Mouse (Mus musculus): ENCODE results near the gene Mt4. TPM values are rescaled to one million over a fixed set of nuclear protein-coding genes. Genes with fewer than 3 reads are reported as not detected.
"Not testable (repeated sequence)": the region's sequence is repeated elsewhere in the genome, so short reads cannot be mapped to it uniquely, and the experiment has no call there.

Mt4 gene
- polyA plus RNA-seq, 1 experiment, result not detected

DNA sequence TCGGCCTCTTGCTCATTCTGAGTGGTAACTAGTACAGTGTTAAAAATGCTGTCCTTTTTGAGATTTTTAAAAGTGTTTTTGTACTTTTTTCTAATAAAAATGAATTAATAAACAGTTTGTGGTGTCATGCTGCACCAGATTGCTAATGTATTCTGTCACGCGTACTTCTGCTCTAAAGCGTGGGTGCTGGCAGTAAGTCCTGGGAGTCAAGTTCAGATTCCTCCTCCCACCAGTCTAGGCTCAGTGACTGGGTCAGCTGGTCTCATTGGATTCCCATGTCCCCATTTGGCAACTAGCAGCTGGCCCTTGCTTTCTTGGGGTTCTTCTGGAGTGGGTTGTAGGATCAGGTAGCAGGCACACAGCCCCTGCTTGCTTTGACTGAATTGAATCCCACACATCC lies 6.9 kb upstream of the Mt4 start:
- Histone ChIP-seq H3K27ac (ENCODE audit: insufficient read depth, low read depth, low read length) (no peak overlapping the region), H3K4me3 (ENCODE audit: insufficient read depth, low read length) (no peak overlapping the region), H3K4me1 (ENCODE audit: control insufficient read depth, insufficient read depth, low read length) (peaks cover 5% of the 10 kb centered on the region; the same call in 1 of the 2 replicates)
- TF ChIP-seq CTCF (IDR thresholded peaks at IDR 0.05; ENCODE audit: low read depth, low read length) (no peak), POLR2A (IDR thresholded peaks at IDR 0.05; ENCODE audit: borderline replicate concordance, low read depth, low read length) (no peak)

DNA sequence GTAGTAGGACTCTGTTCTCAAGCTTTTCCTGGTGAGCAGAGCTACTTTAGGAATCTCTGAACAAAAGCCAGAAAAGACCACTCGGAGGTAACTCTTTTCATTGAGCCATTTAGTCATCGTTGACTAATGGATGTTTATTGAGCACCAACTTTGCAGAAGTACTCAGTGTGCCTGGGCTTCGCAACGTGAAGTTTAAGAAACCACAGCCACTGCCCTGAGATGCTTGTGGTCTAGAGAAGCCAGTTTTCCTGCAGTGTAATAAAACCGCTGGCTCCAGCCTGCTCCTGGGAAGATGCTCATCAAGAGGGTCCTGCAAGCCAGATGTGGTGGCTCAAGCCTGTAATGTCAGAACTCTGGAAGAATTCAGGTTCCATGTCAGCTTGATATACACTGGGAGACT lies 4.9 kb upstream of the Mt4 start:
- TF ChIP-seq CTCF (IDR thresholded peaks at IDR 0.05; ENCODE audit: low read depth, low read length) (no peak), POLR2A (IDR thresholded peaks at IDR 0.05; ENCODE audit: borderline replicate concordance, low read depth, low read length) (no peak)
- no peak overlapping the region for H3K4me3 ChIP-seq (ENCODE audit: insufficient read depth, low read length)
- H3K27ac ChIP-seq (ENCODE audit: insufficient read depth, low read depth, low read length), result no peak overlapping the region
- peaks cover 5% of the 10 kb centered on the region; the same call in 1 of the 2 replicates for H3K4me1 ChIP-seq (ENCODE audit: control insufficient read depth, insufficient read depth, low read length)

DNA sequence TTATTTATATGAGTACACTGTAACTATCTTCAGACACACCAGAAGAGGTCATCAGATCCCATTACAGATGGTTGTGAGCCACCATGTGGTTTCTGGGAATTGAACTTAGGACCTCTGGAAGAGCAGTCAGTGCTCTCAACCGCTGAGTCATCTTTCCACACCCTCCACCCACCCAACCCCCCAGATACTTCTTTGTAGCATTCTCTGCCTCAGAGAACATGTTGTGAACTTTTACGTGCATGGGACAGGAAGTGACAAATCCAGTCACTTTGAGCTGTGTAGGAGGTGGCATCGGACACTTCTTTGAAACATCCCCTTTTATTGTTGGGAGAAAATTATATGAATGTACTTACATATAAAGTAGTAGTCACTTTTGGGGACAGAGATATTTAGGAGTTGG lies 2.4 kb upstream of the Mt4 start:
- not testable (repeated sequence) for H3K27ac ChIP-seq (ENCODE audit: insufficient read depth, low read depth, low read length); H3K4me1 ChIP-seq (ENCODE audit: control insufficient read depth, insufficient read depth, low read length); H3K4me3 ChIP-seq (ENCODE audit: insufficient read depth, low read length)

DNA sequence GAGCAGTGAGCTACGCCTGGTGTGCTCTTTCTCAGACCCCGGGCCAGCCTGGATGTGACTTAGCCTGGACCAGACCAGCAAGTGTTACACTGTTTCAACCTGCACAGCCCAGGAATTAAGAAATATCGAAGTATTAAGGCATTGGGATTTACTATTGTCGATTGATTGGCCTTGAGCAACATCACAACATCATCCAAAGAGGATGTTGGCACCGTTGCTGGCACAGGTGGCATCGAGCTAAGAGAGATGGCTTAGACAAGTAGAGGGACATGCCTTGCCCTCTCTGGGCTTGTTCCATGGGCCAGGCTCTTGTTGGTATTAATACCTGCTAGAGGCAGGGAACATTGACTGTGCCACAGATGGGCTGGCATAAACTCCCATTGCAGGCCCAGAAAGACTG lies 1.4 kb upstream of the Mt4 start:
- peaks cover 5% of the 10 kb centered on the region; the same call in 1 of the 2 replicates for H3K4me1 ChIP-seq (ENCODE audit: control insufficient read depth, insufficient read depth, low read length)
- no peak overlapping the region for H3K4me3 ChIP-seq (ENCODE audit: insufficient read depth, low read length)
- H3K27ac ChIP-seq (ENCODE audit: insufficient read depth, low read depth, low read length), result no peak overlapping the region
- TF ChIP-seq CTCF (IDR thresholded peaks at IDR 0.05; ENCODE audit: low read depth, low read length) (no peak), POLR2A (IDR thresholded peaks at IDR 0.05; ENCODE audit: borderline replicate concordance, low read depth, low read length) (no peak)

DNA sequence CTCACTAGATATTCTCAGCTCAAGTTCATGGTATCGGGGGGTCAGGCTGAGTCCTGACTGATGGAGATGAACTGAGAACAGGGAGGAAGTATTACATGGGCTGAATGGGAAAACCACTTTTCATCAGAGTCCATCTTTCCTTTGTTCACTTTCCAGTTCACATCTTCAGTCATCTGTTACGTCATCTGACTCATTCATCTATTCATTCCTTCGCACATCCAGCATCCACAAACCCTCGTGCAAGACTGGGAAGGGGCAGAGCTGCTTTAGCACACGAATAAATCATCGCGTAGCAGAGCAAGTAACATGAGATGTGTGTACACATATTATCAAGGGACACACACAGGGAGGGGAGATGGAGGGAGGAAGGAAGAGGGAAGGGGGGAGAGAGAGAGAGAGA lies 805 bp upstream of the Mt4 start:
- TF ChIP-seq CTCF (IDR thresholded peaks at IDR 0.05; ENCODE audit: low read depth, low read length), result no peak
- TF ChIP-seq POLR2A (IDR thresholded peaks at IDR 0.05; ENCODE audit: borderline replicate concordance, low read depth, low read length), result no peak
- H3K4me1 ChIP-seq (ENCODE audit: control insufficient read depth, insufficient read depth, low read length), result peaks cover 5% of the 10 kb centered on the region; the same call in 1 of the 2 replicates
- H3K27ac ChIP-seq (ENCODE audit: insufficient read depth, low read depth, low read length), result no peak overlapping the region
- no peak overlapping the region for H3K4me3 ChIP-seq (ENCODE audit: insufficient read depth, low read length)

DNA sequence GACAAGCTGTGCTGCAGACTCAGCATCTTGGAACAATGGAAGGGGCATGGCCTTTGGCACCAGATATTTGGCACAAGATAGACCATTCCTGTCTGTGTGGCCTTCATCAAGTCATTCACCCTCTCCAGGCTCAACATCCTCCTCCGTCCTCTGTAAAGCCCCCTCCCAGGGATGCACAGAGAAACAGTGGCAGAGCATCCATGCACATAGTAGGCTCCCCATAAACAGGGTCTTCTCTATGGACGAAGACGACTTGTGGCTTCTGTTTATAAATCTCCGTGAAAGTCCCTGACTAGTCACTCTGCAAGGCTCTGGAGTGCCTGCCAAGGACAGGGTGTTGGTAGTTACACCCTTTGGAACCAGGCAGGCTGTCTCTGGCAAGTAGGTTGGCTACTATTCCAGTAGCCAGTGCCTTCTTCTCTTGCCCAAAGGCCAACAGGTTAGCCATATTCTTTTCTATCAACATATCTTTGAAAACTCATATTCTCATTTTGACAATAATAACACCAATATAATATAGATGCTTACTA lies 3.3 kb downstream of the Mt4 start:
- H3K27ac ChIP-seq (ENCODE audit: insufficient read depth, low read depth, low read length), result no peak overlapping the region
- no peak overlapping the region for H3K4me3 ChIP-seq (ENCODE audit: insufficient read depth, low read length)
- TF ChIP-seq CTCF (IDR thresholded peaks at IDR 0.05; ENCODE audit: low read depth, low read length) (no peak), POLR2A (IDR thresholded peaks at IDR 0.05; ENCODE audit: borderline replicate concordance, low read depth, low read length) (no peak)
- no peaks in the 10 kb centered on the region for H3K4me1 ChIP-seq (ENCODE audit: control insufficient read depth, insufficient read depth, low read length)

DNA sequence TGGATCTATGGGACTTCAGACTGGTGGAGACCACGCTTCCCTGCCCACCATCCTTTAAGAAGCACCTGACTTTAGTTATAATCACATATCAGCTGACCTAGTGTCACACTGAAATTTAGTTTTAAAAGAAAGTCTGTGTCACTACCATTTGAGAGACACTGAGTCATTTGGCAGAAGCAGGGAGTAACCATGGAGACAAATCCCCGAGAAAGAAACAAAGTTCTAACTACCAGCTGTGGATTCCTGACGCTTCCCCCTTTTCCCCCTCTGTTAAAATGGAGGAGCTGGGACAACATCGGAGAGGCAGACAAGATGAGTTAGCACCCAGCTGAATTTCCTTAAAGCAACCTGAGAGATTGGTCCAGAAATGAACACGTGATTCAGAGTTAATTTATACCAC lies 11.2 kb downstream of the Mt4 start:
- Histone ChIP-seq H3K4me3 (ENCODE audit: insufficient read depth, low read length) (no peak overlapping the region), H3K27ac (ENCODE audit: insufficient read depth, low read depth, low read length) (no peak overlapping the region), H3K4me1 (ENCODE audit: control insufficient read depth, insufficient read depth, low read length) (no peaks in the 10 kb centered on the region)
- no peak for TF ChIP-seq POLR2A (IDR thresholded peaks at IDR 0.05; ENCODE audit: borderline replicate concordance, low read depth, low read length)

DNA sequence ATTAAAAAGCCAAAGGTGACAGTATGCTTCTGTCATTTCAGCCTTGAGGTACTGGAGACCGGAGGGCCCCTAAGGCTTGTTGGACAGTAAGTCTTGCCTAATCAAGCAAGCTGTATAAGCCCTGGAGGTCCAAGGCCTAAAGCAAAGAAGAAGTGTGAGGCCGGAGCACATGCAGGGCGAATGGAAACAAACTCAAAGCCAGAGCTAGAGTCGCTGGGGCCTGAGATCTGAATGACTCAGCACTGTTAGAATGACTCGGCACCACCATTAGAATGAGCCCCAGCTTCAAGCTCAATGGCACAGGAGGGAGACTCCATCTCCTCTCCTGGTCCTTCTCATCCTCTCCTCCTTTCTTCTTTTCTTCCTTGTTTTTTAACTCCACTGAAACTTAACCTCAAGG lies 13.9 kb downstream of the Mt4 start:
- Histone ChIP-seq H3K4me1 (ENCODE audit: control insufficient read depth, insufficient read depth, low read length) (no peaks in the 10 kb centered on the region), H3K27ac (ENCODE audit: insufficient read depth, low read depth, low read length) (no peak overlapping the region), H3K4me3 (ENCODE audit: insufficient read depth, low read length) (no peak overlapping the region)
- no peak for TF ChIP-seq CTCF (IDR thresholded peaks at IDR 0.05; ENCODE audit: low read depth, low read length)
- no peak for TF ChIP-seq POLR2A (IDR thresholded peaks at IDR 0.05; ENCODE audit: borderline replicate concordance, low read depth, low read length)

DNA sequence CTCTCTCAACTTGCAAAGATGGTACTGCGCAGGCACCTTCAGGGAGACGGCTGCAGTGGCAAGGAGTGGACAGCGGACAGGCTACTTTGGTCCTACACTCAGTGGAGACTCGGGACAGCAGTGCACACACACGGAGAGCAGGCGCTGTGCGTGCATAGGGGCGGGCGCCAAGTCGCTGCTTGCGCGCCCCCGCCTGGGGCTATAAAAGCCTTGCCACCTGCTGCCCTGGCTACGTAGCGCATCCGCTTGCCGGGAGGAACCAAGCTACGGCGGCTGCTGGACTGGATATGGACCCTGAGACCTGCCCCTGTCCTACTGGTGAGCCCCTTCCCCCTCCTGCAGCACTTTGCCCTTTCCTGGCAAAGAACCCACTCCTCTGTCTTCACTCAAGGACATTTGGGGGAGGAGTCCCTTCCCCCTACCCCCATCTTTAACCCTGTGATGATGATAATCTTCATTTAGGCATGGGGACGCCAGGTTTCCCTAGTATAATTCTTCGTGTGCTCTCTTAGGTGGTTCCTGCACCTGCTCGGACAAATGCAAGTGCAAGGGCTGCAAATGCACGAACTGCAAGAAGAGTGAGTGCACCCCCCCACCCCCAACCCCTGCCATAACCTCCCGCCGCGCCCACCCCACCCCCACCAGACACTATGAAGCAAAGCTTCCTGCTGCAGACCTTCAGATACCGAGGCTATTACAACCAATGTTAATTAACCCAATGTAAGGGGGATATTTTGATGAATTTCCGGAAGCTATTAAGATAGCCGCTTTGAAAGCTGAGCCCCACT lies 15.7 kb downstream of the Mt4 start, which contains the start of gene Mt3:
Gene Mt3, plus strand, starts transcription at position 95 of the 788 bp plus-strand sequence.
- peaks cover 4% of the 10 kb centered on the region for H3K4me1 ChIP-seq (ENCODE audit: control insufficient read depth, insufficient read depth, low read length)
- H3K27ac ChIP-seq (ENCODE audit: insufficient read depth, low read depth, low read length), result no peak within 1 kb of the TSS
- peak within 1 kb of the TSS; percentile 17 for H3K4me3 ChIP-seq (ENCODE audit: insufficient read depth, low read length)
- TF ChIP-seq CTCF (IDR thresholded peaks at IDR 0.05; ENCODE audit: low read depth, low read length) (no peak), POLR2A (IDR thresholded peaks at IDR 0.05; ENCODE audit: borderline replicate concordance, low read depth, low read length) (no peak)

DNA sequence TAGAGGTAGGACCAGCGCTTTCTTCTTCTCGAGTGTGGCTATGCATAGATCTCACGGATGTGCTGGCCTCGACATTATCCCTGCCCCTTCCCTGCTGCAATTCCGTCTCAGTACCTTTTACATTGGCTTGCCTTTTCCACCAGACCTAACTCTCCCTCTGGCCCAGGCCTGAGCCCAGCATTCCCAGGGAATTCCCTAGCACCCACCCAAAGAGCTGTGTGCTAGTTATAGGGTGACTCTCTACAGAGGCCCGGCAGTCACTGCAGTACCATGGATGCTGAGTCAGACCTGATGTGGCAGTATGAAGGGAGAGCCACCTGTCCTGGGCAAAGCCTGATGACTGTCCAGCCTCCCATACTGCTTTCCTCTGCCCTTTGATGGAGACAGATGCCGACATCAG lies 16.5 kb downstream of the Mt4 start:
- Histone ChIP-seq H3K27ac (ENCODE audit: insufficient read depth, low read depth, low read length) (no peak overlapping the region), H3K4me3 (ENCODE audit: insufficient read depth, low read length) (no peak overlapping the region), H3K4me1 (ENCODE audit: control insufficient read depth, insufficient read depth, low read length) (peaks cover 4% of the 10 kb centered on the region)
- TF ChIP-seq CTCF (IDR thresholded peaks at IDR 0.05; ENCODE audit: low read depth, low read length), result no peak

Data from bone marrow macrophage, adult 2 months (primary cell).